Mouse (Mus musculus): ENCODE results near the gene Trak1.

DNA sequence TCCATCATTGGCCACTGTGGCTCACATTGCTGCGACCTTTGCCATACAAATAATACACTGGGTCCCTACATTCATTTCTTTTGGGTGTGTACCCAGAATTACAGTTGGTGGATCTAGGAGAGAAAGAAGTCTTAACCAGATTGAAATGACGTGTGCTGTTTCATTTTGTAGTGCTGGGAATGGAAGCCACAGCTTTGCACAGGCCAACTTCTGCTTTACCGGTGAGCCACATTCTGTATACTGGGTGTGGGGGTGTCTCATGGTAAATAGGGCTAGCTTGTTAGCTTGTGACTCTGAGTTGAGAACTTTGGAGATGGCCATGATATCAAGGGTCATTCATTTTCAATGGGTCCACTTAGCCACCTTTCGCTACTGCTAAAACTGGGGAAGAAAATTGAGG, 8.2 kb downstream of the Trak1 start:
- TF ChIP-seq CTCF (IDR thresholded peaks at IDR 0.05; ENCODE audit: low read depth) (no peak), EP300 (IDR thresholded peaks at IDR 0.05; ENCODE audit: low read depth) (no peak)

Data from liver, embryonic 14.5 days (tissue).